Mouse (Mus musculus) bone marrow, adult 2 months (tissue): ENCODE measurements around the gene Cd47. TPM values are rescaled to one million over a fixed set of nuclear protein-coding genes. Genes with fewer than 3 reads are reported as not detected.

Experiments used
- H3K27ac ChIP-seq: fragments of 200-500 bp; 2 replicates; pipeline ENCODE4 v1.5.1; 2012; ENCODE audit warnings: low read depth, mild to moderate bottlenecking, control low read depth, inconsistent platforms, low read length; ENCODE audit not compliant: control insufficient read depth, poor library complexity, insufficient read depth
- H3K4me1 ChIP-seq: fragments of 200-500 bp; 2 replicates; pipeline ENCODE4 v1.6.1; 2011; ENCODE audit warnings: low read length; ENCODE audit not compliant: control insufficient read depth, insufficient read depth
- H3K4me3 ChIP-seq: fragments of 200-500 bp; replicated peaks from 2 replicates; pipeline ENCODE3; 2011; ENCODE audit warnings: mild to moderate bottlenecking, low read depth, low read length, control low read depth; ENCODE audit not compliant: control insufficient read depth
- CTCF ChIP-seq: fragments of 200-500 bp; IDR thresholded peaks from 2 replicates; pipeline ENCODE4 v1.5.1; 2011; ENCODE audit warnings: low read length, control low read depth; ENCODE audit not compliant: control insufficient read depth, insufficient read depth
- POLR2A ChIP-seq: fragments of 200-500 bp; IDR thresholded peaks from 2 replicates; pipeline ENCODE4 v1.6.1; 2011; ENCODE audit warnings: low read depth, mild to moderate bottlenecking, control low read depth, low read length, borderline replicate concordance; ENCODE audit not compliant: control insufficient read depth
- WGBS: fragments of 180-500 bp; shearing (Covaris S2); methylation state at CpG from one replicate; pipeline ENCODE4 v1.1.7; 2018; 5-methylcytosine and 5-hydroxymethylcytosine counted together
- polyA plus RNA-seq: library from polyadenylated mRNA; stranded (reverse); fragments of >200 nt; gene quantifications from 2 replicates; pipeline ENCODE4 v1.2.4, GENCODE M21; 2011; ENCODE audit warnings: low replicate concordance; ENCODE audit not compliant: missing spikeins, insufficient read depth, insufficient read length

Gene Cd47
- polyA plus RNA-seq, 1 experiment = 159 TPM

DNA sequence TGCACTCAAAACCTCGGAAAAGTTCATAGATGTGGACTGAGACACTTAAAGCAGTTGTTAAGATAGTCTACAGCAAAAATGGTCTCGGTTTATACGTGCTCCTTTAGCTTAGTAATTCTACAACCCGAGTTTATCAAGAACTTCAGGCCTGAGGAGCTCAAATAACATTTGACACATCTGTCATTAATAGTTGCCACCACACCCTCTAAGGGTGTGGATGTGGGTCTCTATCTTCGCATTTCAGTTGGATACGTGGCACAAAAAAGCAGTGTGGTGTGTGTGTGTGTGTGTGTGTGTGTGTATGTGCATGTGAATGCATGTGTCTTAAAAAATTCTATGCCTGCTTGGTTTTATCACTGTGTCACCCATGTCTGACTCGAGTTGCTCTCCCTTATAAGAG lies 23.4 kb upstream of the Cd47 start:
- Histone ChIP-seq H3K4me3 (no peak overlapping the region), H3K4me1 (peaks cover 7% of the 10 kb centered on the region), H3K27ac (no peak overlapping the region)
- TF ChIP-seq POLR2A (no peak), CTCF (no peak)
- 54% methylated on average over 7 of the region's 7 CpGs for WGBS

- TF ChIP-seq POLR2A (no peak), CTCF (no peak)
- H3K4me1 ChIP-seq = peaks cover 2% of the 10 kb centered on the region; the same call in 1 of the 2 replicates
- WGBS = 2% methylated on average over 5 of the region's 5 CpGs
- H3K4me3 ChIP-seq = no peak overlapping the region
- H3K27ac ChIP-seq = peak overlapping the region; percentile 5; the same call in 1 of the 2 replicates
These were observed 18.7 kb upstream of the Cd47 start for GRCm38 (mm10) chr16:49781556-49782156.

DNA sequence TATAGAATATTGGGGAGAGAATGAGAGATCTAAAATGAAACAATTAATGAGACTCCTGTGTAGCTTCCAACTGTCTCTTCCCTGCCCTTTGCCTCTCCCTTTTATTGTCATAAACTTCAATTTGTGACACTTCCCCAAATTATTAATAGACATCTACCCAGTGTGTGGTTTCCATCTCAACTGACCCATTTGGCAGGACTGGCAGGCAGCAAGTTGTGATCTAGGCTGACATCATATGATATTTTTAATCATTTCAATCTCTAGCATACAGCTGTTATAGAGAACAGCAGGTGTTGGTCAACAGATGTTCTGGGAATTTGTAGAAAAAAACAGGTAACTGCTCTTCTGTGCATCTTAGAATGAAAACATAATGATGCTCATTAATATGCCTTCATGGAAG lies 17.0 kb upstream of the Cd47 start:
- peaks cover 2% of the 10 kb centered on the region; the same call in 1 of the 2 replicates for H3K4me1 ChIP-seq
- TF ChIP-seq CTCF = no peak
- no peak for TF ChIP-seq POLR2A
- no peak overlapping the region for H3K4me3 ChIP-seq
- H3K27ac ChIP-seq = no peak overlapping the region

GRCm38 (mm10) chr16:49786116-49786515 lies 14.2 kb upstream of the Cd47 start:
- TF ChIP-seq POLR2A (no peak), CTCF (no peak)
- WGBS = 94% methylated on average over 6 of the region's 6 CpGs
- H3K4me1 ChIP-seq = peaks cover 5% of the 10 kb centered on the region

DNA sequence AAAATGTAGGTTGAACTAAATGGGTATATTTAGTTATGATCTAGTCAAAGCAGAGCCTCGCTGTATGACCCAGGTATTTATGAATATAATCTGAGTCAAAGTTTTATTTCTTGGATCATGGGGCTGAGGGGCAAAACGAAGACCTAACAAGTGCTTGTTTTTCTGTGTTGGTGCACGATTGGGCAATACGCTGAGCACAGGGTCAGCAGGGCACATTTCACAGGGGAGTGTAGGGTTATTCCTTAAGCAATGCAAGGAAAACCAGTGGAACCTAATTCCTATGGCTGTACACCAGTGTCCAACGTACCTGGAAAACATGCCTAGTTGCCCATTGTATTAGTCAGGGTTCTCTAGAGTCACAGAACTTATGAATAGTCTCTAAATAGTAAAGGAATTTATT lies 12.6 kb upstream of the Cd47 start:
- TF ChIP-seq POLR2A (no peak), CTCF (no peak)
- Histone ChIP-seq H3K4me3 (no peak overlapping the region), H3K27ac (no peak overlapping the region), H3K4me1 (peaks cover 8% of the 10 kb centered on the region)
- 82% methylated on average over 5 of the region's 5 CpGs for WGBS

More at GRCm38 (mm10) chr16:49786116-49786515, 14.2 kb upstream of the Cd47 start:
- H3K4me3 ChIP-seq = no peak overlapping the region
- H3K27ac ChIP-seq = no peak overlapping the region

DNA sequence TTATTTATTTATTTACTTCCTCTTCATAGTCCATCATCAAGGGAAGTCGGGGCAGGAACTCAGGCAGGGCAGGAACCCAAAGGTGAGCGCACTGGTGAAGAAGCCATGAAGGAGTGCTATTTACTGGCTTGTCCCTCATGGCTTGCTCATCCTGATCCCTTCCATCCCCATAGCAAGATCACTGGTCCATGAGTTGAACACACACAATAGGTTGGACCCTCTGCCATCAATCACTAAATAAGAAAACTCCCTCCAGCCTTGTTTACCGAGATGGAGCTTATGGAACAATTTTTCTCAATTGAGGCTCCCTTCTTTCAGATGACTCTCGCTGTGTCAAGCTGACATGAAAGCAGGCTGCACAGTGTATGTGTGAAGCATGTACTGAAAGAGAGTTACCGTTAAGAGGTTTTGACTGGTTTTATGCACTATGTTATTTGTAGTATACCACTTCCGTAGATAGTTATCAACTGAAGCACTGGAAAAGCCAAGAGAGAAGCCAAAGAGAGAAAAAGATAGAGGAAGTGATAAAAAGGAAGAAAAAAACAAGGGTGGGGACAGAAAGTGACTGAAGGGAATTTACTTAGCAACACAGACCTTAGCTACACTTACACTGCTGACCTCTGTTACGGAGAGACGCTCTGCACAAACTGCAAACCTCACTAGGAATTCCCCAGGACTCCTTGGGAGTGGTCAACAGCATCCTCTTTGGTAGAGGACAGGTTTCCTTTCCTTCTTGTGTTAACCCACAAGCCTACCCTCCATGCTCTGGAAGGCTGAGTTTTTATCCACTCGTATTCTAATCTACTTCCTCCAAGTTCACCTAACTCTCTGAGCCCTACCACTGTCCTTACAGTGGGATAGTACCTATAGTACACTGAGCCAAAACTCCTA lies 9.5 kb upstream of the Cd47 start:
- Histone ChIP-seq H3K4me1 (peaks cover 8% of the 10 kb centered on the region), H3K27ac (peak overlapping the region; percentile 71; the same call in 1 of the 2 replicates), H3K4me3 (no peak overlapping the region)
- TF ChIP-seq CTCF (no peak), POLR2A (no peak)
- WGBS = 13% methylated on average over 9 of the region's 9 CpGs

- Histone ChIP-seq H3K27ac (peak overlapping the region; percentile 42), H3K4me1 (peaks cover 9% of the 10 kb centered on the region), H3K4me3 (no peak overlapping the region)
- TF ChIP-seq CTCF = no peak
- no peak for TF ChIP-seq POLR2A
- WGBS = 9% methylated on average over 9 of the region's 9 CpGs
These were observed 7.9 kb upstream of the Cd47 start for GRCm38 (mm10) chr16:49792446-49792878.

GRCm38 (mm10) chr16:49793596-49793995 lies 6.7 kb upstream of the Cd47 start:
- no peak for TF ChIP-seq POLR2A
- TF ChIP-seq CTCF = no peak
- WGBS = 80% methylated on average over 9 of the region's 9 CpGs
- 0 out of 2 replicates have a peak overlapping the region, but pooled peaks have one; percentile 15 for H3K27ac ChIP-seq
- peaks cover 11% of the 10 kb centered on the region for H3K4me1 ChIP-seq
- H3K4me3 ChIP-seq = no peak overlapping the region

DNA sequence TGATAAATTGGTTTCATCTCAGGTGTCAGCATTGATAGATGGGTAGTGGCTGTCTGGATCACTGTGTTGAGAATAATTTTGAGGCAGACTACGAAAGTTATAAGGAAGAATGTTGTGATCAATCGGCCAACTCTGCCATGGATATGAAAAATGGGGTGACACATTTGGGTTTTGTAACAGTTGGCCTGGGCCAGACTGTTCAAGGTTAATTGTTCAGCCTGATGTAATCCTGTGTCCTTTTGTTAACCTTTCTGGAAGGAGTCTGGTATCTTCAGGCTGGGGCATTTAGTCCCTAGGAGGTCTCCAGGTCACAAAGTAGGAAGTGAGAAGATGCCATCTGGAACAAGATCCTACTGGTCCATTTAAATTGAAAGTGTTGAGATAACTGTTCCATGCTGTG lies 4.1 kb upstream of the Cd47 start:
- TF ChIP-seq POLR2A = no peak
- no peak for TF ChIP-seq CTCF
- WGBS = 63% methylated on average over 2 of the region's 2 CpGs

More for the DNA sequence above, 4.1 kb upstream of the Cd47 start:
- H3K4me3 ChIP-seq = no peak overlapping the region
- no peak overlapping the region for H3K27ac ChIP-seq
- peaks cover 14% of the 10 kb centered on the region for H3K4me1 ChIP-seq
